Mouse (Mus musculus) urinary bladder, postnatal 10 days (tissue): Measurements from ENCODE around the gene Cfap43.
"Not testable (repeated sequence)": the region's sequence is repeated elsewhere in the genome, so short reads cannot be mapped to it uniquely, and the experiment has no call there.

Source experiments
- DNase-seq: peaks from one replicate; pipeline ENCODE4 v3.0.0; 2022; ENCODE audit warnings: low spot score

Cfap43 gene

GRCm38 (mm10) chr19:47853951-47854795, 64.9 kb downstream of the Cfap43 start:
- no peak for DNase-seq

- DNase-seq: no peak
Observed at GRCm38 (mm10) chr19:47853053-47853452, 66.0 kb downstream of the Cfap43 start.

GRCm38 (mm10) chr19:47852131-47852530, 67.0 kb downstream of the Cfap43 start:
- DNase-seq: not testable (repeated sequence)

- no peak for DNase-seq
Observed at GRCm38 (mm10) chr19:47849735-47850134, 69.4 kb downstream of the Cfap43 start.

GRCm38 (mm10) chr19:47841234-47841633, 77.9 kb downstream of the Cfap43 start:
- DNase-seq: not testable (repeated sequence)

GRCm38 (mm10) chr19:47837527-47837901, 81.6 kb downstream of the Cfap43 start:
- no peak for DNase-seq

GRCm38 (mm10) chr19:47836701-47837526, 82.2 kb downstream of the Cfap43 start:
- DNase-seq: no peak

GRCm38 (mm10) chr19:47835776-47836175, 83.3 kb downstream of the Cfap43 start:
- DNase-seq: no peak

GRCm38 (mm10) chr19:47834614-47835013, 84.5 kb downstream of the Cfap43 start:
- DNase-seq: no peak

- no peak for DNase-seq
Observed at GRCm38 (mm10) chr19:47832316-47832715, 86.8 kb downstream of the Cfap43 start.

GRCm38 (mm10) chr19:47831111-47831510, 88.0 kb downstream of the Cfap43 start:
- no peak for DNase-seq

GRCm38 (mm10) chr19:47829913-47830450, 89.1 kb downstream of the Cfap43 start:
- no peak for DNase-seq

- no peak for DNase-seq
Observed at GRCm38 (mm10) chr19:47824026-47824425, 95.1 kb downstream of the Cfap43 start.

GRCm38 (mm10) chr19:47822143-47822796, 96.8 kb downstream of the Cfap43 start:
- no peak for DNase-seq

- DNase-seq: no peak
Observed at GRCm38 (mm10) chr19:47821494-47821872, 97.6 kb downstream of the Cfap43 start.

- DNase-seq: no peak
Observed at GRCm38 (mm10) chr19:47820832-47821493, 98.1 kb downstream of the Cfap43 start.

GRCm38 (mm10) chr19:47817692-47818091, 101.4 kb downstream of the Cfap43 start:
- DNase-seq: no peak

GRCm38 (mm10) chr19:47814721-47815120, 104.4 kb downstream of the Cfap43 start:
- no peak for DNase-seq

GRCm38 (mm10) chr19:47812091-47812490, 107.0 kb downstream of the Cfap43 start:
- no peak for DNase-seq

GRCm38 (mm10) chr19:47798583-47798982, 120.5 kb downstream of the Cfap43 start:
- DNase-seq: no peak

- no peak for DNase-seq
Observed at GRCm38 (mm10) chr19:47796699-47797098, 122.4 kb downstream of the Cfap43 start.
